Mouse (Mus musculus) T-helper 1 cell (primary cell): ENCODE results near the gene Enpp6.

Experiments
- in situ Hi-C: fragments of 300-600 bp; cut with MboI, MseI; formaldehyde crosslinking; loops from one replicate; pipeline ENCODE4 v1.15.1; 2025; ENCODE audit warnings: high pct_unique_total_duplicates

Enpp6 gene

DNA sequence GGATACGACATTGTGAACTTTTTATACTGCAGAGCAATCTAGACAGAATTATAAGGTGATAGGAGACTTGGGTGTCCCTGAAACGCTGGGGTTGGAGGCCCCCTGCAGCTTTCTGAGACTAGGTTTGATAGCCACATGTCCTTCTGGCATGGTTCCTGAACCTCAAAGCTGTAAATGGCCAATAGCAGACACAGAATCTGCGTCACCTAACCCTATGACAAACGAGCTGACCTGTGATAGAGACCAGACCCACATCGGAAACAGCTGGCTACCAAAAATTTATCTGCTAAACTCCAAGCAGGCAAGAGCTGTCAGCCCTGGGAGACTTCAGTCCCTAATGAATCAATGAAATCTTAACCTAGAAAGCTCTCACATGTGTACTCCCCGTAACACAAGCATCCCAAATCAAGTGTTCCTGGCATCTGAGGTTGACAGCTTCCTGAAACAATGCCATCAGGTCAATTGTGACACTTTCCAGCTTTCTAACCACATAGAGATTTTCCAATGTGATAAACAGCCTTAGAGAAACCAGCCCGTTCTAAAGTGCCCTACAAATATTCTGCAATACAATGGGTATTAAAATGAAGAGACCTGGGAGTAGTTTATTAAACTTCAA is 74.5 kb downstream of the Enpp6 start:
- in situ Hi-C loops, result no loop called here

DNA sequence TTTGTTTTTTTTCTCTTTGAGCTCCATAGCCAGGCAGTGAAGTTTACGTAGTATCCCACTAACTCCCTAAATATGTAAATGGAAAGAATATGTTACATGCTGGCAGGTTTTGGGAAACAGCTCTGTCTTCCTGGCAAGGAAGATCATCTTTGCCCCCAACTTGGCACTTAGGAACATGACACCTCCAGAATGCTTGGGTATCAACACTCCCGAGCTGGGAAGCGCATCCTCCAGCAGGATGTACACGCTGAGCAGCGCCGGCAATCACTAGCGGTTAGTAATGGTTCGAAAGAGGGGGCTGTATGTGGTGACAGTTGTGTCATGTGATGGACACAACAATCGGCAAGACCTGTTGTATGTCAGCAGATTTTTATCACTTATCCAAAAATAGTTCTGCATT is 80.4 kb downstream of the Enpp6 start:
- in situ Hi-C loops, result no loop called here

DNA sequence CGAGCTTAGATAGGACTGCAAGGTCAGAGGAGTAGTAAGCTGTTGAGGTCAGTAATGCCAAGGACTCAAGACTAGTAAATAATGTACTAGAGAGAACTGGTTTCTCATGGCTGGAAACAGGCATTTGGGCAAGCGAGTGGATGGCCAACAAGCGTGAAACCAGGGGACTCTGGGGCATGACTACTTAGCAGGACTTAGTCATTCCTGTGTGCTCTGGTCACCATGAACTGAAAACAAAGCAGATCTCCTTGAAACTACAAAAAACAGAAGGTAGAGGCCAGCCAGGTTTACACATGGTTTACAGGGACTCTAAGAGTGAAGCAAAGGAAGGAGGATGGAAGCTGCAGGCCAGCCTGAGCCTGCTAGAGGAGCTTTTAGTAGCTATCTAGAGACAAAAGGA is 82.9 kb downstream of the Enpp6 start:
- in situ Hi-C loops, result no loop called here

DNA sequence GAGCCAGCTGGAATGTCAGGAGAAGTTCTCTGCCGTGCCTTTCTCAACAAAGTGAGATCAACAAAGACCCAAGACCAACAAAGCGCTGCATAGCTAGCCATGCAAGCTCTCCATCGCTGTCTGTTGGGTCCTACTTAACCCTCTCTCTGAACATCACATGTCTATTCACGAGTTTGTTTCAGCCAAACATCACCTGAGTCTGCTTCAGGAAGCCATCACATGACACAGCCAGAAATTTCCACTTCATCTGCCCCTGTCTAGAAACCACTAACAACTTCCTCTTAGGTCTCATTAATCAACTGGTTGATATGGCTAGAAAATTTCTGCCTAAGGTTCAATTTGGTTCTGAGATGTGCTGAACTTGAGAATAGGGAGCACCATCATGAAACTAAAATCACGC is 85.3 kb downstream of the Enpp6 start:
- in situ Hi-C loops, result no loop called here

DNA sequence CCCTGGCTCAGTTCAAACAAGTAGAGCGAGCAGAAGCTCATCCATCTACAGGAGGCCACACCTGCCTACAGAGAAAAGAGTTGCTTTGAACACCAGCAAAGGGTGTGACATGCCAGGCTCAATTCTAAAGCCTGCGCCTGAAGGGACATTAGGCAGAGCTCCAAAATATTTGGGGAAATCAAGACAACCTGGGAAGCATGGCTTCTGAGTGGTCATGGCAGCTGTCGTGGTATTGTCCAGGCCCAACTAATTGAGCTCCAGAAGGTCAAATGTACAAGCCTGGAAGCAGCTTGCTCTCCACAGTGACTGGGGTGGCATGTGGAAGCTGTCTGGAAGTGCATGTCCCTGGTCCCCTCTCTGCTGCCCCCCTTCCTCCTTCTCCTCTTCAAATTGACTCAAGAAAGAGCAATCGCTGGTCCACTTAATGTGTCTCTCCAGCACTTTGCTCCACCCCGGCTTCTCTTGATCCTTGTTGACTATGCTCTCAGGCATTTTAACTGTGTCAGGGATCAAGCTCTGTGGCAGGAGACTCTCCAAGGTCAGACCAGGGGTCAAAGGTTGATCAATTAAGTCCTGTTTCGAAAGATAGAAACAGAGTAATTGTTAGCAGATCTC is 89.4 kb downstream of the Enpp6 start:
- in situ Hi-C loops, result no loop called here

DNA sequence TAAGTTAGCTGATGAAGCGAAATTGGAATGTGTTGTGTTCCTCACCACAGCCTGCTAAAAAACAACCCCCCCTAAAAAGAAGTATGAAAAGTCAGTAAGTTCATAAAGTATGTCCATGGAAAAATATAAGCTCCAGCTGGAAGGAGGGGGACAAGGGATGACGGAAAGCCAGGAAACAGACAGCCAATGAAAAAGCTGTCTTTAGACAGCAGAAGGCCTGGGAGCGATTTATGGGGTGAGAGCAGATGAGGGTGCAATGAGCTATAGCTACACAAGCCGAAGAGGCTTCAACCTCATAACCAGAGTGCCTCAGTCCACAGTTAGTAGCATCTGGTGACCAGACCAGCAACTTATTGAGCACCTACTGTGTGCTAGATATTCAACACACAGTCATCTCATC is 93.3 kb downstream of the Enpp6 start:
- in situ Hi-C loops, result no loop called here

DNA sequence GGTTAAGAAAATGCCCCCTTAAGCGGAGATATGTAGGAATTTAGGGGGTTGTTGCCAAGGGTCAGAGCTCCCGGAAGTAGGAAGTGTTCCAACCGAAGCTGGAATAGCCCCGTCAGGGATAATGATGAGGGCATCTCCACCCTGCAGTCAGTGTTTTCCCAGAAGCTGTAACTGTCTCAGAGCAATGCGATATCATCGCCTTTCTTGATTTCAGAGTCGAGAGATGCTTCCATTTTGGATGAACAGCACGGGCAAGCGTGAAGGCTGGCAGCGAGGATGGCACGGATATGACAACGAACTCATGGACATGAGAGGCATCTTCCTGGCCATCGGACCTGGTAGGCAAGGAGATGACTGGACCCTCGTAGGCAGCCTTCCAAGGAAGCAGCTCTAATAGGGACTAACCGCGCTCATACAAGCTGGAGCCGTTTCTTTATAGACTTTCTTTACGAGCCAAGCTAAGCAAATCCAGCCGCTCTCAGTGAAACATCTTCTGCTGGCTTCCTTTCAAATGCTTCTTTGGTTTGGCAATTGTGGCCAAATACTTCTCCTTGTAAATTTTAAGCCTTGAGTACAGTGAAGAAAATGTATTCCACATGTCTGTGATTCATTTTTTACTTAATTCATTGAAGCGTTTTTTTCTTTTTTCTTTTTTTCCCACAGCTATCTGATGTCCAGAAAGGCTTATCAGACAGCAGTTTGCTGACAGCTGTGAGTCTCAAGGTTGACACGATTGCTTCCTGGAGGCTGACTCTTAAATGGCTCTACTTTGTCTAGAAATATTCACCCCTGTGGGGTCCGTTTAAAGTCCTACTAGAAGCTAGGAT is 95.7 kb downstream of the Enpp6 start:
- in situ Hi-C loops, result no loop called here

DNA sequence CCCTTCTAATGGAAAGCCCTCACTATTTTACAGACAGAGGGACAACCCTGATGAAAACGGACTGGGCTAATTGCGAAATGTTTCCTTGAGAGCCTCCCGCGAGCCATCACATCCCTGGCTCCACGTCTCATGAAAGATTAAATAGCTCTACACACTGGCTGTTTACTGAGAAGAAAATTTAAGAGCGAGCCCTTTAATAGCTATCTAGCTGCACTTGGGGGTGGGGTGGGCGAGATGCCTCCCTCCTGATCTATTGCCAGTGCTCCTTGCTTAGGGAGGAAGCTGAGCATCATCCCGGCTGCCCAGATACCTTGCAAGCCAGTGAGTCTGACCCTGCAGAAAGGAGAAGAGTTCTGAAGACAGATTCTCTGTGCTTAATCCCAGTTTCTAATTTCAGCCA is 103.3 kb downstream of the Enpp6 start:
- in situ Hi-C loops, result loop anchor here (5.0 kb wide), 1 partner anchor 62 kb away; no protein-coding TSS in a partner anchor

DNA sequence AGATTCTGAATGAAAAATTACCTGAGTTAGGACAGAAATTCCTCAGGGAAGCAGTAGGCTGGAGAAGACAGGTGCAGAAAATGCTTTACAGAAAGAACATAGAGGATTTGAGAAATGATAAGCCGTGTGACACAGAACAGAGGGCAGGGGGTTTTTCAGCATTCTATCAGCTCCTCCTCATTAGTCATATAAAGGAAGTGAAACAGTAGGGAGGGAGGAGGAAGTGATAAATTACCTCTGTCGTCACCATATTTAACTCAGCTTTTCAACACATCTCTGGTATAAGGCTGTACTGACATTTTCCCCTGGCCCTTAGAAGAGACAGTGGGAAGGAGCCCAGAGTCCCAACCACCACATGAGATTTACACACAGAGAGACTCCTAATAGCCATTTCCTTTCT is 118.9 kb downstream of the Enpp6 start:
- in situ Hi-C loops, result no loop called here

DNA sequence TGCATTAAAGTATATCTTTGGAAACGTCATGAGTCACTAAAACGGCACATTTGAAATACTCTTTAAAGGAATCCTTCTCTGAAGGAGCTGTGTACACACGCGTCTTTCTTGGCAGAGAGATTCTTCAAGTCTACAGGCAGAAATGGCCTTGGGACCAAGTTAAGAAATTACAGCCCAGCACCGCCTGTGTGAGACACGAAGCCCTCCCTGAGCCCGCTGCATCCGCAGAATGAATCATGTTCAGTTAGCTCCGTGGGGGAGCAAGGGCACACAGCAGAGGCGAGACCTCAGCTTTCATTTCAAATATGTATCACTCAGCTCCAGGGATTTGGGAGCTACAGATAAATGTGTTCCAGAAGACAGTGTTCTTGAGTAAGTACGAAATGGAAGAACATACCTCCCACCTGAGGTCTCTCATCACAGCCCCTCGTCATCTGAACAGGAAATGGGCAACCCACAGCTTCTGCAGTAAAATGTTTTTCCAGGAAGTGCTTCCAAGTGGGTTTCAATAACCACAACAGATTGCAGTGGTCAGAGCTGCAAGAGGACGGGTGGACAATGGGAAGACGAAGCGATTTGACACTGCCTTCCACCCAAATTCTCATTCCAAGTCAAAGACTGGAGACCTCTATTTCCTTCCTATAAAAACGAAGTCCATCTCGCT is 127.6 kb downstream of the Enpp6 start:
- in situ Hi-C loops, result no loop called here

DNA sequence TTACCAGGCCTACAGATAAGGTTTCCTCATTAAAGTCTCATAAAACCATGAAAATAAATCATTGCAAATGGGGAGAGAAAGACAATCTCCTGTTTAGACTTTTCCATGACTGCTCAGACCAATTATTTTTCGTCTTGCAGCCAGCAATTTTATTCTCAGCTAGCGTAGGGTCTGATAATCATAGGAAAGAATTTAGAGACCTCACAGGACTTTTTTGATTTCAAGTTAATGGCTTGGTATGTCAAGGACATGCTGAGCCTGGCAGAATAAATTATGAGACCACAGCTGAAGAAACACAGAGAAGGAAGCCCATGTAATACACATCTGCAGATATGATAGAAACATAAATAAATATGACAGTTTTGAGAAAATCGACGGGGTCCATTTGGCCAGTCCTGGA is 130.6 kb downstream of the Enpp6 start:
- in situ Hi-C loops, result no loop called here

DNA sequence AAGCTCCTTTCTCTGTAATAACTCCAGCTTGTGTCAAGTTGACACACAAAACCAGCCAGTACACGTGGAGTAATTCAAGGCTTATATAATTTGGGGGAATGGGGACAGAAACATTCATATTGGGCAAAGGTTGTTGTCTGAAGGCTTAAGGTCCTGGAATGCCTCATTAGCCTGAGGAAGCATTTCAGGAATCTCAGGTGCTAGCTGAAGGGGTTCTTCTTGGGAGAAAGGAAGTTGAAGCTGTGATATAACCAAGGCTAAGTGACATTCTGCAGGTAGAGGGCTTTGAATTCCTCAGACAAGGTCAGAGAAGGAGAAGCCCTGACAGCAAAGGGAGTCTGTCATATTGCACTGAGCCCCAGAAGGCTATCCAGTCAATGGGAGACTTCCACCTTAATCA is 133.2 kb downstream of the Enpp6 start:
- in situ Hi-C loops, result no loop called here

DNA sequence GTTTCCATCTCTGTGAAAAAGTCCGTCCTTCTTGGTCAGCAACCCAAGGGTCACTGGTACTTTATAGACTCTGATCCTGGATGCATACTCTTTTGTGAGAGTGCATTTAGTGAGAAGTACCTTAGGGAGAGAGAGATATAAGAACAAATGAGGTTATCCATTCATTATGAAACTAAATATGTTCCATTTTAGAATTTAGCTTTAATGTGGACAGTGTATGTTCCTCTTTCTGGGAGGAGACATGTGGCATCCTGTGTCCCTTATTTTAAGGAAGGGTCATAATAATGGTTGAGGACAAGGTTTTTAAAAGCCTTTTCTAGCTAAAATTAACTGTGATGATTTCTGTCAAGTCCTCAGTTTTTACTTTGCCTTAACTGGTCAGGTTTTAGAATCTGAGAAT is 142.2 kb downstream of the Enpp6 start:
- in situ Hi-C loops, result no loop called here

DNA sequence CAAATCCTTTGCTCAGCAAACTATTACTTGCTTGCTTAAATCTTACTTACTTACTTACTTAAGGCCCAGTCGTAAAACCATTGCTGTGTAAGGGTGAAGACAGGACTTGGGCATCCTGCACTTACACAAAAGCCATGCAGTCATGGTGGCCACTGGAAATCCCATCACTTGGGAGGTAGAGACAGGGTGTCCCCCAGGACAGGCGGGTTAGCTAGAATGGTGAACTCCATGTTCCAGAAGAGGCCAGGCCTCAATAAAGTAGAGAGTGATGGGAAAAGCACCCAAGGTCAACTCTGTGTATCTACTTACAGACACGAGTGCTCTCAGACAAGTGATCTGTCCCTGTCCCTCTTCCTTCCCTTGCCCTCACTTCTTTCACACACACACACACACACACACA is 146.7 kb downstream of the Enpp6 start:
- in situ Hi-C loops, result no loop called here

DNA sequence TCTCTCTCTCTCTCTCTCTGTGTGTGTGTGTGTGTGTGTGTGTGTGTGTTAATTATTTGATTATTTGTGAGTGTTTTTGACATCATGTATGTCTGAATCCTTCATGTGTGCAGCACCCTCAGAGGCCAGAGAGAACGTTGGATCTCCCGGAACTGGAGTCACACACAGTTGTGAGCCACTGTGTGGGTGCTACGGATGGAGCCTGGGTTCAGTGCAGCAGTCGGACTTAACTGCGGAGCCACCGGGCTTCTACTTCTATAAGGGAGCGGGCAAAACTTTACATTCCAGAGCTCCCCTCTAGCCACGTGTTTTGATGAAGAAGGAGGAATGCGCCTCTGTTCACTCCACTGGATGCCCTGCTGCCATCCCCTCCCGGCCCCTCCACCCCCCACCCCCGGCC is 148.0 kb downstream of the Enpp6 start:
- in situ Hi-C loops, result no loop called here

DNA sequence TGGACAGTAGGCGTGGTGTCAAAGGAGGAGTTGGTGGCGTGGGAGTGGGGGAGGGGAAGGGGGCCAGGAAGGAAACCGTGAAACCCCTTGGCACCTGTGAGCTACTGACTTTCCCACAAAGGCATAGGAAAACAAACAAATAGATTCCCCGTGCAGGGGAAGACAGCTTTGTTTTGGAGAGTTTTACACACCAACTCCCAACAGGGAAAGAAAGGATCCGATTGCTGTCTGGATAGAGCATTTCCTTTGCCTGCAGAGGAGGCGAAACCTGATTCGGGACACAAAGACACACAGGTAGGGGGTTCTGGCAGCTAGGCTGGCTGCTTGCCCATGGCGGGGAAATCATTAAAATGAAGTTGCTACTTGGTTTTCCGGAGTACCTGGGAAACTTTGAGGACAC is 148.9 kb downstream of the Enpp6 start:
- in situ Hi-C loops, result no loop called here

DNA sequence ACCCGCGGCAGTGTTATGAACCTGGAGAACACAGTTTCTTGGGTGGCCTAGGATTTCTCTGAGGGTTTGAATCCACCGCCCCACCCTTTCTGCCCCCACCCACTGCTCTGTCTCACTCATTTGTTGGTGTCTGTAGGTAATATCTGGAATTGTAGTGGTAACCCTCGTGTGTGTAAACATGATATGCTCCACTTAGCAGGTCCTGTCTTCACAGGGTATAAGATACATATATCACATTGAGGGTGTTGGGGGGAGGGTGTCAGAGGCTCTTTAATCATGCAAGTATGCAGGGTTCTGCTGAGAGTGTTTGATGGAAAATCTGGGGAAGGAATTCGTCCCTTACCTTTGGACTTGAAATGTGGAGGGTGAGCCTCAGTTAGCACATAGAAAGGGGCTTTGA is 149.4 kb downstream of the Enpp6 start:
- in situ Hi-C loops, result no loop called here

DNA sequence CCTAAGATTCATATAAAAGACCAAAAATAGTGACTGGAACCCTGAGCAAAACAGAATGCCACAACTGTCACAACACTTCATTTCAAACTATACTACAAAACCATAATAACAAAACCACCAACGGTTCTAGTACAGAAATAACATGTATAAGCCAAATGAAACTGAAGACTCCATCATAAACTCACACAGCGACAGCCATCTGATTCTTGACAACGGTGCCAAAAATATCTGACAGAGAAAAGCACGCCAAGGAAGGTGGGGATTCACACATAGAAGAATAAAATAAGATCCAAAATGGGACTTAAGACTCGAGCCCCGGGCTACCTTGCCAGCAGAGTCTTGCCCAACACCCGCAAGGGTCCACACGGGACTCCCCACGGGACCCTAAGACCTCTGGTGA is 158.6 kb downstream of the Enpp6 start:
- in situ Hi-C loops, result no loop called here
